Mouse (Mus musculus): ENCODE results near the gene Rmdn3. TPM values are rescaled to one million over a fixed set of nuclear protein-coding genes. Genes with fewer than 3 reads are reported as not detected.

Gene Rmdn3
- polyA plus RNA-seq, 1 experiment from 2014 or later: 39.0 TPM

- H3K36me3 ChIP-seq (replicated peaks; ENCODE audit: insufficient read depth, low read length): peaks cover 14% of the 10 kb centered on the region
- H3K9ac ChIP-seq (replicated peaks): peak overlapping the region; percentile 85
- H3K4me3 ChIP-seq (ENCODE audit: low read depth, low read length): peak overlapping the region; percentile 95
- no peaks in the 10 kb centered on the region for H3K9me3 ChIP-seq (ENCODE audit: low read length)
- peaks cover 6% of the 10 kb centered on the region for H3K4me1 ChIP-seq (ENCODE audit: insufficient read depth)
- ATAC-seq: peak; percentile 8
- DNase-seq: no peak
- peak overlapping the region; percentile 99 for H3K4me2 ChIP-seq (ENCODE audit: low read depth, low read length)
- no peak for TF ChIP-seq EP300 (IDR thresholded peaks at IDR 0.05; ENCODE audit: low read depth)
- no peak for TF ChIP-seq CTCF (IDR thresholded peaks at IDR 0.05; ENCODE audit: low read depth)
- no peaks in the 10 kb centered on the region for H3K27me3 ChIP-seq (ENCODE audit: insufficient read depth, low read length)
- peak overlapping the region; percentile 93 for H3K27ac ChIP-seq (ENCODE audit: low read depth)
- WGBS (ENCODE audit: insufficient replicate concordance): 9% methylated on average over 20 of the region's 20 CpGs
Observed at GRCm38 (mm10) chr2:119113121-119113925, 43.5 kb downstream of the Rmdn3 start.

- peaks cover 16% of the 10 kb centered on the region for H3K36me3 ChIP-seq (replicated peaks; ENCODE audit: insufficient read depth, low read length)
- H3K4me2 ChIP-seq (ENCODE audit: low read depth, low read length): peak within 1 kb of the TSS; percentile 99
- WGBS (ENCODE audit: insufficient replicate concordance): under 1% methylated on average over 51 of the region's 51 CpGs
- no peak for TF ChIP-seq CTCF (IDR thresholded peaks at IDR 0.05; ENCODE audit: low read depth)
- peak; percentile 10; the same call in 1 of the 2 replicates for TF ChIP-seq EP300 (IDR thresholded peaks at IDR 0.05; ENCODE audit: low read depth)
- peak within 1 kb of the TSS; percentile 93 for H3K27ac ChIP-seq (ENCODE audit: low read depth)
- H3K9me3 ChIP-seq (ENCODE audit: low read length): no peaks in the 10 kb centered on the region
- ATAC-seq (peak; percentile 95), DNase-seq (peak; percentile 92)
- H3K9ac ChIP-seq (replicated peaks): peak within 1 kb of the TSS; percentile 85
- peaks cover 6% of the 10 kb centered on the region for H3K4me1 ChIP-seq (ENCODE audit: insufficient read depth)
- H3K4me3 ChIP-seq (ENCODE audit: low read depth, low read length): peak within 1 kb of the TSS; percentile 95
- no peaks in the 10 kb centered on the region for H3K27me3 ChIP-seq (ENCODE audit: insufficient read depth, low read length)
Observed at GRCm38 (mm10) chr2:119112438-119113112, 44.3 kb downstream of the Rmdn3 start, which contains the start of gene Rad51. Gene Rad51 (plus strand): TSS chr2:119112793.

- peaks cover 13% of the 10 kb centered on the region; the same call in 1 of the 2 replicates for H3K36me3 ChIP-seq (replicated peaks; ENCODE audit: insufficient read depth, low read length)
- H3K9ac ChIP-seq (replicated peaks): no peak overlapping the region
- H3K9me3 ChIP-seq (ENCODE audit: low read length): no peaks in the 10 kb centered on the region
- peaks cover 6% of the 10 kb centered on the region for H3K4me1 ChIP-seq (ENCODE audit: insufficient read depth)
- WGBS (ENCODE audit: insufficient replicate concordance): 88% methylated on average over 3 of the region's 3 CpGs
- no peak overlapping the region; the same call in 1 of the 2 replicates for H3K4me2 ChIP-seq (ENCODE audit: low read depth, low read length)
- ATAC-seq (no peak), DNase-seq (no peak)
- H3K27ac ChIP-seq (ENCODE audit: low read depth): no peak overlapping the region
- TF ChIP-seq EP300 (IDR thresholded peaks at IDR 0.05; ENCODE audit: low read depth) (no peak), CTCF (IDR thresholded peaks at IDR 0.05; ENCODE audit: low read depth) (no peak)
- H3K27me3 ChIP-seq (ENCODE audit: insufficient read depth, low read length): no peaks in the 10 kb centered on the region
- H3K4me3 ChIP-seq (ENCODE audit: low read depth, low read length): no peak overlapping the region
Observed at GRCm38 (mm10) chr2:119111060-119111459, 45.8 kb downstream of the Rmdn3 start.

GRCm38 (mm10) chr2:119108554-119108953 is 48.3 kb downstream of the Rmdn3 start:
- no peak overlapping the region for H3K27ac ChIP-seq (ENCODE audit: low read depth)
- no peaks in the 10 kb centered on the region for H3K27me3 ChIP-seq (ENCODE audit: insufficient read depth, low read length)
- no peak overlapping the region for H3K9ac ChIP-seq (replicated peaks)
- no peak overlapping the region for H3K4me3 ChIP-seq (ENCODE audit: low read depth, low read length)
- TF ChIP-seq EP300 (IDR thresholded peaks at IDR 0.05; ENCODE audit: low read depth): no peak
- H3K9me3 ChIP-seq (ENCODE audit: low read length): no peaks in the 10 kb centered on the region
- peaks cover 18% of the 10 kb centered on the region for H3K36me3 ChIP-seq (replicated peaks; ENCODE audit: insufficient read depth, low read length)
- H3K4me1 ChIP-seq (ENCODE audit: insufficient read depth): peaks cover 6% of the 10 kb centered on the region
- WGBS (ENCODE audit: insufficient replicate concordance): 57% methylated on average over 4 of the region's 4 CpGs
- no peak overlapping the region for H3K4me2 ChIP-seq (ENCODE audit: low read depth, low read length)
- DNase-seq: peak; percentile 75
- no peak for ATAC-seq

- Histone ChIP-seq H3K4me2 (ENCODE audit: low read depth, low read length) (no peak overlapping the region), H3K27ac (ENCODE audit: low read depth) (no peak overlapping the region), H3K4me3 (ENCODE audit: low read depth, low read length) (no peak overlapping the region), H3K4me1 (ENCODE audit: insufficient read depth) (peaks cover under 1% of the 10 kb centered on the region; the same call in 1 of the 2 replicates), H3K9me3 (ENCODE audit: low read length) (no peaks in the 10 kb centered on the region), H3K36me3 (replicated peaks; ENCODE audit: insufficient read depth, low read length) (peaks cover 33% of the 10 kb centered on the region), H3K9ac (replicated peaks) (no peak overlapping the region), H3K27me3 (ENCODE audit: insufficient read depth, low read length) (no peaks in the 10 kb centered on the region)
- DNase-seq: no peak
- WGBS (ENCODE audit: insufficient replicate concordance): 80% methylated on average over 5 of the region's 5 CpGs
- ATAC-seq: no peak
- TF ChIP-seq CTCF (IDR thresholded peaks at IDR 0.05; ENCODE audit: low read depth): no peak
- no peak for TF ChIP-seq EP300 (IDR thresholded peaks at IDR 0.05; ENCODE audit: low read depth)
Observed at GRCm38 (mm10) chr2:119106583-119106982, 50.3 kb downstream of the Rmdn3 start.

- H3K36me3 ChIP-seq (replicated peaks; ENCODE audit: insufficient read depth, low read length): peaks cover 38% of the 10 kb centered on the region
- H3K9ac ChIP-seq (replicated peaks): no peak overlapping the region
- no peak overlapping the region for H3K4me3 ChIP-seq (ENCODE audit: low read depth, low read length)
- no peaks in the 10 kb centered on the region for H3K9me3 ChIP-seq (ENCODE audit: low read length)
- no peak for ATAC-seq
- no peak overlapping the region for H3K4me2 ChIP-seq (ENCODE audit: low read depth, low read length)
- no peak for DNase-seq
- TF ChIP-seq CTCF (IDR thresholded peaks at IDR 0.05; ENCODE audit: low read depth) (no peak), EP300 (IDR thresholded peaks at IDR 0.05; ENCODE audit: low read depth) (no peak)
- no peak overlapping the region for H3K27ac ChIP-seq (ENCODE audit: low read depth)
- H3K27me3 ChIP-seq (ENCODE audit: insufficient read depth, low read length): no peaks in the 10 kb centered on the region
- no peaks in the 10 kb centered on the region for H3K4me1 ChIP-seq (ENCODE audit: insufficient read depth)
Observed at GRCm38 (mm10) chr2:119101552-119101951, 55.3 kb downstream of the Rmdn3 start.

Other genes starting within 250 kb of the Rmdn3 start
- 4.0 and 4.5 TPM in 2 replicates for gene Chst14, start 230.5 kb downstream of the Rmdn3 start, polyA plus RNA-seq (2015; fragmentation: Nextera tagmentation; extraction: Ambion mirVana)
- 12.2 and 12.8 TPM in 2 replicates for gene Ccdc32, start 127.6 kb downstream of the Rmdn3 start, polyA plus RNA-seq (2015; fragmentation: Nextera tagmentation; extraction: Ambion mirVana)
- gene Rpusd2, start 122.2 kb downstream of the Rmdn3 start, polyA plus RNA-seq (2015; fragmentation: Nextera tagmentation; extraction: Ambion mirVana): 1.3 and 2.1 TPM in 2 replicates
- 34.0 and 35.2 TPM in 2 replicates for gene Knl1, start 109.9 kb downstream of the Rmdn3 start, polyA plus RNA-seq (2015; fragmentation: Nextera tagmentation; extraction: Ambion mirVana)
- 11.2 and 13.0 TPM in 2 replicates for gene Rad51, start 44.2 kb downstream of the Rmdn3 start, polyA plus RNA-seq (2015; fragmentation: Nextera tagmentation; extraction: Ambion mirVana)
- 263 and 271 TPM in 2 replicates for gene Gchfr, start 10.7 kb upstream of the Rmdn3 start, polyA plus RNA-seq (2015; fragmentation: Nextera tagmentation; extraction: Ambion mirVana)
- gene Gm14137, start 17.5 kb upstream of the Rmdn3 start, polyA plus RNA-seq (2015; fragmentation: Nextera tagmentation; extraction: Ambion mirVana): 0.06 and 0.08 TPM in 2 replicates
- gene Zfyve19, start 51.6 kb upstream of the Rmdn3 start, polyA plus RNA-seq (2015; fragmentation: Nextera tagmentation; extraction: Ambion mirVana): 15.5 and 18.4 TPM in 2 replicates
- gene Dnajc17, start 51.8 kb upstream of the Rmdn3 start, polyA plus RNA-seq (2015; fragmentation: Nextera tagmentation; extraction: Ambion mirVana): 4.3 and 4.6 TPM in 2 replicates
- not detected in 2 replicates for gene Ppp1r14d, start 72.9 kb upstream of the Rmdn3 start, polyA plus RNA-seq (2015; fragmentation: Nextera tagmentation; extraction: Ambion mirVana)
- 0.44 and 0.60 TPM in 2 replicates for gene Spint1, start 80.3 kb upstream of the Rmdn3 start, polyA plus RNA-seq (2015; fragmentation: Nextera tagmentation; extraction: Ambion mirVana)
- gene Rhov, start 114.2 kb upstream of the Rmdn3 start, polyA plus RNA-seq (2015; fragmentation: Nextera tagmentation; extraction: Ambion mirVana): not detected in 2 replicates
- gene Vps18, start 131.7 kb upstream of the Rmdn3 start, polyA plus RNA-seq (2015; fragmentation: Nextera tagmentation; extraction: Ambion mirVana): 4.7 TPM in 2 replicates
- 1.8 and 1.9 TPM in 2 replicates for gene Dll4, start 168.8 kb upstream of the Rmdn3 start, polyA plus RNA-seq (2015; fragmentation: Nextera tagmentation; extraction: Ambion mirVana)
- gene Chac1, start 194.2 kb upstream of the Rmdn3 start, polyA plus RNA-seq (2015; fragmentation: Nextera tagmentation; extraction: Ambion mirVana): 0.35 and 0.36 TPM in 2 replicates

All from liver, postnatal 0 days (tissue).